Mouse (Mus musculus): ENCODE results near the gene Ubap1.

The Ubap1 gene

DNA sequence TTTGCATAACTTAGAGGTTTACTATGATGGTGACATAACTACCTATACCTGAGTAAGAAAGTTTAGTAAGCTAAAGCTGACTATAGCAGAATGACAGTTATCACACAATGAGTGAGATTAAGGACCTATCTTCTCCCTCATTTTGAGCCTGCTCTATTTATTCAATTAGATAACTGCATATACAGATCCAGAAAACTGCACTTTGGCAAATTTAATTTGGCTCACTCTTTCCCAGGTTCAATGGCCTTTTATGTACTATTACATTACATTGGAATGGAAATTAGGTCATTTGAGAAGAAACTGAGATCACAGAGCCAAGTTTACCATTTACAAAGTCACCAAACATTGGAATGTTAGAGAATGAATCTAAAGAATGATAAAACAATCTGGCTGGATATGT is 68.2 kb downstream of the Ubap1 start:
- no peak for DNase-seq (ENCODE audit: low spot score in 2 of 2)

DNA sequence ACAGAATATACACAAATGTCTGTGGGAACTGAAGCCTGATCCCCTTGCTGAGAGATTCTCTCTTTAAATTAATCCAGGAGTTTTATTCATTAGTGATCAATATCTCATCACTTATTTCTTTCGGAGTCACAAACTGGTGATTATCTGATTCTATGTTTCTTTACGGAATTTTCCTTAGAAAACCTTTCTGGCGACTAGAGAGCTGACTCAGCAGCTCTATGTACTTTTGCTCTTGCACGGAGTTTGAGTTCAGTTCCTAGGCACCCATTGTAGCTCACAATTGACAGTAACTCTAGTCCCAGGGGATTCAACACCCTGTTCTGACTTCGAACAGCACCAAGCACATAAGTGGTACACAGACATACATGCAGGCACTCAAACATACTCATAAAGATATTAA is 90.1 kb downstream of the Ubap1 start:
- no peak for DNase-seq (ENCODE audit: low spot score in 2 of 2)
